Mouse (Mus musculus) brain, adult 2 months (tissue): ENCODE data around the gene Zfp651.

Source experiments
- DNase-seq: peaks from one replicate; pipeline ENCODE4 v3.0.0; 2011; ENCODE audit warnings: low read depth, low spot score

The Zfp651 gene

DNA sequence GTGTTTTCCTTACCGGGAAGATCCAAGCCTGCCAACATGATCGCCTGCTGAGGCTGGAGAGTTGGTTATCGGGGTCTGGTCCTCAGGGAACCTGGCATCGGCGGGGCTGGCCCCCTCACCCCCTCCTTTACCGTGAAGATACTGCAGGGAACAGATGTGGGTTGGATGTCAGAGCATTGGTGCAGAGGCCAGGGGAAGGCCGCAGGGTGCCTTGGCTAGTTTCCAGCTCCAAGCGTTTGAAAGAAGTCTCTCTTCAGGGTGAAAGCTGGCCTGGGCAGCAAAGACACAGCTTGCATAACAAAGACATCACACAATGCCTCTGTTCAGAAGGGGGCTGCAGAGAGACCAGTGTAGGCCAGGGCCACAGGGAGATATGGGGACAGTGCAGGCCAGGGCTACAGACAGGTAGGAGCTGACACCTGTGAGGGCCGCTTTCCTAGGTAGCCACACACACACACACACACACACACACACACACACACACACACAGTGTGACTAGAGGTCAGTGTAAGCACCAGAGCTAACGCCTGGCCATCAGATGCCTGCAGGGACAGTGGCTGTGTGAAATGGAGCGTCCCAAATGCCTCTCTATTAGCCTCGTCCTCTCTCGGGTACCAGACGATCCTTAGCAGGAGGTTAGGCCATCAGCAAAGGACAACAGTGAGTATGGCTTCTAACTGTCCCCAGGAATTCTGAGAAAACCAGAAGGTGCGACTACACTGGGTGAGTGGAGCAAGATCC is 51.1 kb downstream of the Zfp651 start:
- peak; percentile 95 for DNase-seq

DNA sequence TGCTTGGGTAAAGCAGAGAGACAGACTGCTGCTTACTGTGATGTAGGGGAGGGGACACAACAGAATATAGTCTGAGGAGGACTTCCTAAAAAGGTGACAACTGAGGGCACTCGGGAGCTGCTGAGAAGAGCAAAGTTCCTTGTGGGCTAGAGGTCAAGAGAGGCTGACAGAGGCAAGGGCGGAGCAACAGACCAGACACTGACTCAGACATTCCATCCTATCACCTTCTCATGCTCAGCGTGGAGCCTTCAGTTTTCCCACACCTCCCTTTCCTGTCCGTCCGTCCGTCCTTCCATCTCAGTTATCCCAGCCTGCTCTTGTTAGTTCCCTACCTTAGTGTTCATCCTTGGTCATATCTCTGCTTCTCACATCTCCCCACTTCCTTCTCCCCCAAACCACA is 56.1 kb downstream of the Zfp651 start:
- DNase-seq: no peak

DNA sequence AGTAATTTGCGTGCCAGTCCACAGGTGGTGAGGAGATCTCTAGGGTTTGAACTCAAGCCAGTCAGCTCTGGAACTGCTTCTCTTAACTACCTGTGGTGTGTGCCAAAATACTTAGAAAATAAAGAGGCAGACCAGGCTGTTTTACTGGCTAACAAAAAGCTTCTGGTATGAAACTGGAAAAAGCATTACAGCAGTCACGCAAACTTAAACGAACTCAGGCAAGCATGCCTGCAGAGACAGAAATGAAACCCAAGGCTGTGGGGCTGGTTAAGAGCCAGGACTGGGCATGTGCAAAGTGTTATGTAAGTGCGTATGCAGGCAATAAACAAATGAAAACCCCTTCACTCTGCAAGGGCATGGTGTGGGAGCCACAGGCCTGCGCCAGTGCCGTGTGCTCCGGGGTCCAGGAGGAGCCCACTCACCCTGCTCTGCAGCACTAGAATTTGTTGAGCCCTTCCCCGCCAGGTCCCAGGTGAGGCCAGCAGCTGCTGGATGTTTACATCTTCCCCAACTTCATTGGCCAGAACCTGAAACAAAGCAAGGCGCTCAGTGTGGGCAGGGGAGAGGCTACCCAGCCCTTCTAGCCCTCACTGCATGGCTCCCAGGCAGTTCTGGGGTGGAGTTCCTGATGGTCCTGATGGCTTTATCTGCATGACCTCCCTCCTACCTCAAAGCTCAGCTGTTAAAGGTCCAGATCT is 60.1 kb downstream of the Zfp651 start:
- peak; percentile 78 for DNase-seq

DNA sequence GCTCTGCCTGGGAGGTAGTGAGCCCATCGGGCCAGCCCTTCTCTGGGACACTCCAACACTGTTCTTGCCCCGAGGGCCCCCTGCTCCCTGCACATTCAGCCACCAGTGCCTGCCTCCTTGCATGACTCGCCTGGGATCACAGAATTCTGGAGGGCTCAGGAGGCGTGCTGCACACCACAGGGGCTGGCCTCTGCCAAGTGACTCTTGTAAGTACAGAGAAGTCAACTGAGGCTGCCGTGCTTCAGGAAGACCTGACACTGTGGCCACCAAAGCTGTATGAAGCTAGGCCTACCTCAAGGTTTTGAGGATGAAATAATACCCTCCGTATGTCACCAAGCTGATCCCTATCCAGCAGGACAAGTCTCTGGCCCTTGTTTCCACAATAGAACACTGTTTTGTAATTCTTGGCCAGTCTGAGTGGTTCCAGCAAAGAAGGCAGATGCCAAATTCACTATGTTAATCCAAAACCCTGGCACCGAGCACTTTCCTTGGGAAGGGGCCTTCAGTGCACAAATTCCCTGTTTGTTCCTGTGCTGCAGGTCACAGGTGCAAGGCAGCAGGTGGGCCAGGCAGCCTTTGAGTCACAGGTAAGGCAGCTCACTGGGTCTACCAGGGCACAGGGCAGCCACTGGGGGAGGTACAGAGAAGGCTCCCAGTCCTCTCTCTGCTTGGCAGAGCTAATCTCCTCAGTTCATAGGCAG is 60.8 kb downstream of the Zfp651 start:
- peak; percentile 89 for DNase-seq

DNA sequence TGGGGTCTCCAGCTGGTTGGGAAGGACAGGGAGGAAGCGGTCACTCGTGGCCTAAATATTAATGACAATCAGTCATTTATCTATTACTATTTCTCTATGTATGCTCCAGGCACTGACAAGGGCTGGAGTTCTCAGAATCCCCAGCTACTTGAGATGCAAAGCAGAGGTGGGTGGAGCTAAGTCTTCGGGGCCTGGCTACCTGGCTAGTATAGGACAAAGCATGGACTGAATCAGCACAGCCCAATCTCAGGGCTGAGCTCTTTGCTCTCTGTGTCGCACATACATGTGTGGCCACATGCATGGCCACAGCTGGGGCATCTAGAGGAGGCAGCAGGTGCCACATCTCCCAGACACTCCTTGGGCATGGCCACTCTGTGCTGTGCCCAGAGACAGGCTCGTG is 61.6 kb downstream of the Zfp651 start:
- DNase-seq: no peak
